Mouse (Mus musculus): ENCODE measurements around the gene Rin2.

- TF ChIP-seq POLR2A (IDR thresholded peaks at IDR 0.05; ENCODE audit: insufficient read length, low read depth) = no peak
- TF ChIP-seq POLR2AphosphoS2 (IDR thresholded peaks at IDR 0.05; ENCODE audit: insufficient read length, low read depth) = no peak
- TF ChIP-seq E2F4 (IDR thresholded peaks at IDR 0.05; ENCODE audit: insufficient read depth) = no peak
- TF ChIP-seq USF1 (IDR thresholded peaks at IDR 0.05; ENCODE audit: low read depth) = no peak
- TF ChIP-seq MAX (IDR thresholded peaks at IDR 0.05; ENCODE audit: low read depth) = no peak
- no peak for TF ChIP-seq MYOG (IDR thresholded peaks at IDR 0.05; ENCODE audit: control insufficient read depth in 1 of 3, insufficient read depth in 1 of 3, insufficient read length in 2 of 3, low read depth in 2 of 3)
- no peak for TF ChIP-seq CEBPB (IDR thresholded peaks at IDR 0.05; ENCODE audit: insufficient read depth, poor library complexity, severe bottlenecking)
- TF ChIP-seq MYOD1 (IDR thresholded peaks at IDR 0.05; ENCODE audit: control insufficient read depth in 1 of 3, insufficient read length in 2 of 3, low read depth in 2 of 3) = no peak
- TF ChIP-seq TCF12 (IDR thresholded peaks at IDR 0.05; ENCODE audit: insufficient read depth, poor library complexity, severe bottlenecking) = no peak
- no peak for TF ChIP-seq REST (IDR thresholded peaks at IDR 0.05; ENCODE audit: insufficient read depth, insufficient read length)
- no peak for TF ChIP-seq SRF (IDR thresholded peaks at IDR 0.05; ENCODE audit: control insufficient read depth, insufficient read length, low read depth)
These were observed 155.4 kb downstream of the Rin2 start for GRCm38 (mm10) chr2:145830417-145830816.
